Mouse (Mus musculus): ENCODE measurements around the gene Ace. TPM values are rescaled to one million over a fixed set of nuclear protein-coding genes. Genes with fewer than 3 reads are reported as not detected.

Ace gene
- total and polyA plus RNA-seq, 2 experiments from 2014 or later, result 3.3 to 17.1 TPM

DNA sequence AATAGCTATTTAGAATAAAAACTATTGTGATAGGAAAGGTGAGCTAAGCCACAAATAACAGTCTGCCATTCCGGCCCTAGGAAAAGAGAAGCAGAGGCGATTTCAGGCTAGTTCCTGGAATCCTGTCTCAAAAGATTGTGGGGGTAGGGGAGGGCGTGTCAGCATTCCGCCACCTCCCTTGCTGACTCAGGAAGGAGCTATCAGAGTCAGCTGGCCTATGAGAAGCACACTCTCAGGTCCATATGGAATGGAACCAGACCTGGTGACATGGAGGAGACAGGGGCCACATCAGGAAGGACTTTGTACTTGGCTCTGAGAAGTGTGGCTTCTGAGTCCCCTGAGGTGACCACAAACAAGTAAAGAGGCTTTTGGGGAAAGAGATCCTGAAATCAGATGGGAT lies 17.2 kb upstream of the Ace start:
- Histone ChIP-seq H3K9me3 (replicated peaks; ENCODE audit: control insufficient read depth, low read length) (no peaks in the 10 kb centered on the region), H3K4me1 (ENCODE audit: control insufficient read depth, insufficient read depth) (no peaks in the 10 kb centered on the region; the same call in 1 of the 2 replicates)
- 51% methylated on average over 4 of the region's 4 CpGs for WGBS

DNA sequence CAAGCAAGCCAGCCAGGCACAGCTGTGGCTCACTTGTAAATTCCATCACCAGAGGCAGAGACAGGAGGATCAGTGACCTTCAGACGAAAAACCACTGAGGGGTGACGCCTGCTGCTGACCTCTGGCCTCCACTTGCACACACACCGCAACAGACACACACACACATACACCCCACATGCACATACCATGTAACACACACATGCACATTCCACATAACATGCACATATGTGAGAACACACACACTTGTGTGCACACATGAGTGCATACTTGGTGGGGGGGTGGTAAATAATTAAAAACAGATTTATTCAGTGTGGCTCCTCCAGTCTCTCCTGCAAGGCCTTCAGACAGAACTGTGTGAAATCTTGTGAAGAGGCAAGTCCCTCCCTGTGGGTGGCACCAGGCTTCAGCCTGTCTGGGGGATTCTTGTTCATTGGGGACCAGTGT lies 16.1 kb upstream of the Ace start:
- no peak for ATAC-seq (ENCODE audit: insufficient read depth, low read depth)
- Histone ChIP-seq H3K27me3 (ENCODE audit: control insufficient read depth, insufficient read depth, low read length) (0 out of 2 replicates have a peak, but pooled peaks cover 4% of the 10 kb centered on the region), H3K4me3 (ENCODE audit: low read depth, low read length) (no peak overlapping the region), H3K4me1 (ENCODE audit: control insufficient read depth, insufficient read depth) (no peaks in the 10 kb centered on the region), H3K4me2 (ENCODE audit: low read depth, low read length) (no peak overlapping the region), H3K9me3 (replicated peaks; ENCODE audit: control insufficient read depth, low read length) (no peaks in the 10 kb centered on the region), H3K27ac (ENCODE audit: low read depth) (no peak overlapping the region), H3K36me3 (replicated peaks; ENCODE audit: control insufficient read depth, insufficient read depth, low read length) (no peaks in the 10 kb centered on the region), H3K9ac (replicated peaks; ENCODE audit: low read depth, low read length) (no peak overlapping the region)
- no peak for TF ChIP-seq CTCF (IDR thresholded peaks at IDR 0.05; ENCODE audit: low read depth)
- TF ChIP-seq EP300 (IDR thresholded peaks at IDR 0.05; ENCODE audit: low read depth), result no peak
- no peak for DNase-seq (ENCODE audit: low spot score)
- 68% methylated on average over 3 of the region's 3 CpGs for whole genome bisulfite sequencing

More for the DNA sequence above, 17.2 kb upstream of the Ace start:
- ATAC-seq (ENCODE audit: insufficient read depth, low read depth) (no peak), DNase-seq (ENCODE audit: low spot score) (no peak)
- Histone ChIP-seq H3K4me2 (ENCODE audit: low read depth, low read length) (no peak overlapping the region), H3K4me3 (ENCODE audit: low read depth, low read length) (no peak overlapping the region), H3K36me3 (replicated peaks; ENCODE audit: control insufficient read depth, insufficient read depth, low read length) (no peaks in the 10 kb centered on the region), H3K9ac (replicated peaks; ENCODE audit: low read depth, low read length) (no peak overlapping the region), H3K27ac (ENCODE audit: low read depth) (no peak overlapping the region), H3K27me3 (ENCODE audit: control insufficient read depth, insufficient read depth, low read length) (0 out of 2 replicates have a peak, but pooled peaks cover 4% of the 10 kb centered on the region)
- TF ChIP-seq CTCF (IDR thresholded peaks at IDR 0.05; ENCODE audit: low read depth) (no peak), EP300 (IDR thresholded peaks at IDR 0.05; ENCODE audit: low read depth) (no peak)

DNA sequence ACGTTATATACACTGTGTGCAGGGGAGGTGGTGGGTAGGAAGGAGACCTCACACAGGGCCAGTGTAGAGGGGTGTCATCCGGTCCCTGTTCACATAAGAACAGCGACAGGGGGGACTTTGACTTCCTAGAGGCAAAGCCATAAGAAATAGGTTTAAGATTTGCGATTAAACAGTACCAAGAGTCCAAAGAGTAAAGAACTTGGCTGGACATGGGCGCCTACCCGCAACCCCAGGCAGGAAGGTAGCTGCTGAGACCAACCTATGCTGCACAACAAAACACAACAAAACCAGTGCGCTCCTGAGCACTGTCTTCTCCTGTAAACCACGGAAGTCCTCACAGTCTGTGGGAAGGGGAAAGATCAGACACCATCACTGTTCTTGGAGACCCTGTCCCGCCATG lies 15.6 kb upstream of the Ace start:
- Histone ChIP-seq H3K4me1 (ENCODE audit: control insufficient read depth, insufficient read depth) (no peaks in the 10 kb centered on the region), H3K9me3 (replicated peaks; ENCODE audit: control insufficient read depth, low read length) (no peaks in the 10 kb centered on the region), H3K36me3 (replicated peaks; ENCODE audit: control insufficient read depth, insufficient read depth, low read length) (no peaks in the 10 kb centered on the region), H3K4me2 (ENCODE audit: low read depth, low read length) (no peak overlapping the region), H3K27me3 (ENCODE audit: control insufficient read depth, insufficient read depth, low read length) (0 out of 2 replicates have a peak, but pooled peaks cover 4% of the 10 kb centered on the region), H3K27ac (ENCODE audit: low read depth) (no peak overlapping the region), H3K4me3 (ENCODE audit: low read depth, low read length) (no peak overlapping the region), H3K9ac (replicated peaks; ENCODE audit: low read depth, low read length) (no peak overlapping the region)
- TF ChIP-seq CTCF (IDR thresholded peaks at IDR 0.05; ENCODE audit: low read depth) (no peak), EP300 (IDR thresholded peaks at IDR 0.05; ENCODE audit: low read depth) (no peak)
- DNase-seq (ENCODE audit: low spot score) (no peak), ATAC-seq (ENCODE audit: insufficient read depth, low read depth) (no peak)
- WGBS, result 86% methylated on average over 9 of the region's 9 CpGs

DNA sequence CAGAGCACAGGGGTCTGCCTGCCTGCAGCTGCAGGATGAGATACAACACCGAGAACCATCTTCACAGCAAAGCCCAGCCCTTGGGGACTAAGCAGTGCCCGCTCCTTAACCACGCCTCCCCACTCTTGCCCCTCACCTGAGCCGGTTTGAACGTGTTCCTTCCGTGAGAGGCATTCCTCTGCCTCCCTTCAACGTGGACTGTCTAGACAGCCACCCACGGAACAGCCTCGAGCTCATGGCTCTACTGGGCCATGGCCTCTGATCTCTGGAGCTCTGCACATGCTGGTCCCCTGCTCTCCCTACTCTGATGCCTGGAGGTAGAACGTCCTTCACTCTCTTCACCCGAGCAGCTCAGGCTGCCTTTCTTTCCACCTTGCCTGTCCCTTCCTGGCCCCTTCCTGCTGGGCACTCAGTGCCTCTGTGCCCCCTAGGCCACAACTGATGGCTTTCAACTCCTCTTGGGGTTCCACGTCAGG lies 14.8 kb upstream of the Ace start, which contains the start of gene Cyb561:
Gene Cyb561 (minus strand): TSS at position 426 of the 476 bp plus-strand sequence.
- DNase-seq (ENCODE audit: low spot score), result no peak
- Histone ChIP-seq H3K9me3 (replicated peaks; ENCODE audit: control insufficient read depth, low read length) (no peaks in the 10 kb centered on the region), H3K4me1 (ENCODE audit: control insufficient read depth, insufficient read depth) (no peaks in the 10 kb centered on the region), H3K4me2 (ENCODE audit: low read depth, low read length) (no peak within 1 kb of the TSS), H3K4me3 (ENCODE audit: low read depth, low read length) (no peak within 1 kb of the TSS), H3K27me3 (ENCODE audit: control insufficient read depth, insufficient read depth, low read length) (0 out of 2 replicates have a peak, but pooled peaks cover 4% of the 10 kb centered on the region), H3K9ac (replicated peaks; ENCODE audit: low read depth, low read length) (no peak within 1 kb of the TSS), H3K27ac (ENCODE audit: low read depth) (no peak within 1 kb of the TSS), H3K36me3 (replicated peaks; ENCODE audit: control insufficient read depth, insufficient read depth, low read length) (no peaks in the 10 kb centered on the region)
- TF ChIP-seq CTCF (IDR thresholded peaks at IDR 0.05; ENCODE audit: low read depth) (no peak), EP300 (IDR thresholded peaks at IDR 0.05; ENCODE audit: low read depth) (no peak)
- WGBS, result 68% methylated on average over 12 of the region's 12 CpGs
- no peak for ATAC-seq (ENCODE audit: insufficient read depth, low read depth)

DNA sequence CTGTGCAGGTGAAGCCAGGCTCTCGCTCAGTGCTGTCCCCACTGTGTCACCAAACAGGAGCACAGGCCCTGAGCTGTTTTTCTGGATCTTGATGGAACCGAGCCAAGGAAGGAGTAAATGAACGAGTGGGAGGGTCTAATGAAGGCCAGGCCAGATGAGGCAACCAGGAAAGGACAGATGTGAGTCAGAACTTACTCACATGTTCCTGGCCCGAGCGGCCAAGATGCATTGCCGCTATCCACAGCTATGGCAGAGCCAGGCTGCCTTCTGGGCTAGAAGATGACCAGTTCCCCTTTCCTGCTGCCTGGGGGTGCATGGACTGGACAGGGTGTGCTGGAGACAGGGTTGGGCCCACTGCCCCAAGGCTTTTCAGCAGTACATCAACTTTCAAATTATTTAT lies 14.3 kb upstream of the Ace start:
- no peaks in the 10 kb centered on the region for H3K9me3 ChIP-seq (replicated peaks; ENCODE audit: control insufficient read depth, low read length)
- ATAC-seq (ENCODE audit: insufficient read depth, low read depth) (peak; percentile 36), DNase-seq (ENCODE audit: low spot score) (peak; percentile 41)
- no peak overlapping the region for H3K9ac ChIP-seq (replicated peaks; ENCODE audit: low read depth, low read length)
- H3K27me3 ChIP-seq (ENCODE audit: control insufficient read depth, insufficient read depth, low read length), result 0 out of 2 replicates have a peak, but pooled peaks cover 4% of the 10 kb centered on the region
- WGBS, result 39% methylated on average over 6 of the region's 6 CpGs
- H3K4me1 ChIP-seq (ENCODE audit: control insufficient read depth, insufficient read depth), result no peaks in the 10 kb centered on the region
- H3K27ac ChIP-seq (ENCODE audit: low read depth), result no peak overlapping the region
- no peak for TF ChIP-seq CTCF (IDR thresholded peaks at IDR 0.05; ENCODE audit: low read depth)
- no peak for TF ChIP-seq EP300 (IDR thresholded peaks at IDR 0.05; ENCODE audit: low read depth)
- no peaks in the 10 kb centered on the region for H3K36me3 ChIP-seq (replicated peaks; ENCODE audit: control insufficient read depth, insufficient read depth, low read length)
- no peak overlapping the region for H3K4me3 ChIP-seq (ENCODE audit: low read depth, low read length)
- H3K4me2 ChIP-seq (ENCODE audit: low read depth, low read length), result no peak overlapping the region

Data from heart, postnatal 0 days (tissue).